ENCODE assay signal across 8 mouse cellular contexts in the genomic region with DNA sequence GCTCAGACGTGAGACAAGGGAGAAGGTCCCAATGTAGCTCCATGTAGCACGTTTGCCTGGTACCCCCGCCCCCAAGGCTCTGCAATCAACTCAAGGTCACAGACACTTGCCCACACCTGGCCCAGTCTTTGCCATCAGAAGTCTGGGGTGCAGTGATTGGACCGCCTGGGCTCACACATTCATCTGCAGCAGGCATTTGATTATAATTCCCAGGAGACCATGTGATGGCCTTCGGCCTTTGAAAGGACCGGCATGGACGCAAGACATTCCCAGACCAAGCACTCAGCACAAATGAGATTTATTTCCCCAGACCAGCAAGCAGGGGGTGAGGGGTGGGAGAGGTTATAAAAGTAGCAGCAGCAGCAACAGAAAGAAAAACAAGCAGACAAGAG. TPM values are rescaled to one million over a fixed set of nuclear protein-coding genes. Genes with fewer than 3 reads are reported as not detected.
DNase-seq lines count a peak whose midpoint lies in the region; ATAC-seq and TF ChIP-seq lines count a peak whose summit lies in the region.

No protein-coding gene starts in this region.

- 30% methylated on average over 7 of the region's 7 CpGs for WGBS in forebrain, embryonic 11.5 days
- 43% methylated on average over 7 of the region's 7 CpGs for WGBS in forebrain, embryonic 16.5 days
- WGBS in heart, embryonic 16.5 days = 29% methylated on average over 7 of the region's 7 CpGs
- WGBS in limb, embryonic 14.5 days = 7% methylated on average over 7 of the region's 7 CpGs
- 11% methylated on average over 7 of the region's 7 CpGs for WGBS in stomach, embryonic 14.5 days

- intact Hi-C loops in left cerebral cortex, adult 2 months (cut with DNase I) = loop anchor here (10.0 kb wide), 1 partner anchor 245 kb away; the partner anchor contains the start of gene Jagn1

- H3K9me3 ChIP-seq in forebrain, embryonic 11.5 days (ENCODE audit: control insufficient read depth, low read length) = no peaks in the 10 kb centered on the region
- H3K9me3 ChIP-seq in forebrain, embryonic 16.5 days (ENCODE audit: control insufficient read depth, low read length) = no peaks in the 10 kb centered on the region
- no peaks in the 10 kb centered on the region for H3K9me3 ChIP-seq in heart, embryonic 16.5 days (replicated peaks; ENCODE audit: control insufficient read depth, low read length)
- H3K9me3 ChIP-seq in limb, embryonic 14.5 days (ENCODE audit: control insufficient read depth, low read length) = no peaks in the 10 kb centered on the region
- no peaks in the 10 kb centered on the region for H3K9me3 ChIP-seq in stomach, embryonic 14.5 days (ENCODE audit: control insufficient read depth, low read depth, low read length)

- ATAC-seq in forebrain, embryonic 11.5 days (replicated peaks; ENCODE audit: low FRiP score) = no peak
- ATAC-seq in forebrain, embryonic 16.5 days = no peak
- ATAC-seq in heart, embryonic 16.5 days (replicated peaks; ENCODE audit: extremely low read depth, insufficient read depth, low FRiP score) = peak; percentile 3; the same call in 1 of the 2 replicates
- ATAC-seq in limb, embryonic 14.5 days (ENCODE audit: low FRiP score, low read depth) = no peak
- peak; percentile 21 for ATAC-seq in stomach, embryonic 14.5 days (ENCODE audit: insufficient number of reproducible peaks, insufficient read depth, low FRiP score, low read depth)

- no peaks in the 10 kb centered on the region for H3K36me3 ChIP-seq in forebrain, embryonic 11.5 days (ENCODE audit: control insufficient read depth, insufficient read depth, low read length)
- no peaks in the 10 kb centered on the region for H3K36me3 ChIP-seq in forebrain, embryonic 16.5 days (ENCODE audit: control insufficient read depth, insufficient read depth)
- H3K36me3 ChIP-seq in heart, embryonic 16.5 days (ENCODE audit: control insufficient read depth, insufficient read depth) = no peaks in the 10 kb centered on the region
- no peaks in the 10 kb centered on the region for H3K36me3 ChIP-seq in limb, embryonic 14.5 days (ENCODE audit: control insufficient read depth, insufficient read depth, low read length)
- H3K36me3 ChIP-seq in stomach, embryonic 14.5 days (ENCODE audit: control insufficient read depth, insufficient read depth, low read length) = no peaks in the 10 kb centered on the region; the same call in 1 of the 2 replicates

- no peaks in the 10 kb centered on the region for H3K27me3 ChIP-seq in forebrain, embryonic 11.5 days (ENCODE audit: control insufficient read depth, insufficient read depth, low read length)
- H3K27me3 ChIP-seq in forebrain, embryonic 16.5 days (replicated peaks; ENCODE audit: control insufficient read depth, insufficient read depth, low read length) = no peaks in the 10 kb centered on the region
- H3K27me3 ChIP-seq in heart, embryonic 16.5 days (ENCODE audit: control insufficient read depth, insufficient read depth, low read length) = no peaks in the 10 kb centered on the region
- H3K27me3 ChIP-seq in limb, embryonic 14.5 days (ENCODE audit: control insufficient read depth, insufficient read depth, low read length) = no peaks in the 10 kb centered on the region
- no peaks in the 10 kb centered on the region for H3K27me3 ChIP-seq in stomach, embryonic 14.5 days (ENCODE audit: control insufficient read depth, insufficient read depth, low read length)

- 0 out of 2 replicates have a peak overlapping the region, but pooled peaks have one; percentile 25 for H3K27ac ChIP-seq in forebrain, embryonic 11.5 days (ENCODE audit: low read depth, low read length)
- H3K27ac ChIP-seq in forebrain, embryonic 16.5 days (ENCODE audit: low read length) = no peak overlapping the region
- peak overlapping the region; percentile 77 for H3K27ac ChIP-seq in heart, embryonic 16.5 days (ENCODE audit: low read length)
- H3K27ac ChIP-seq in limb, embryonic 14.5 days (replicated peaks; ENCODE audit: low read depth, low read length) = 0 out of 2 replicates have a peak overlapping the region, but pooled peaks have one; percentile 4
- H3K27ac ChIP-seq in stomach, embryonic 14.5 days (ENCODE audit: low read length) = peak overlapping the region; percentile 86
- H3K27ac ChIP-seq in left cerebral cortex, adult 2 months = no peak overlapping the region

- no peaks in the 10 kb centered on the region for H3K4me1 ChIP-seq in forebrain, embryonic 11.5 days (replicated peaks; ENCODE audit: control insufficient read depth, insufficient read depth, low read length)
- no peaks in the 10 kb centered on the region for H3K4me1 ChIP-seq in forebrain, embryonic 16.5 days (replicated peaks; ENCODE audit: control insufficient read depth, insufficient read depth, low read length)
- H3K4me1 ChIP-seq in heart, embryonic 16.5 days (ENCODE audit: control insufficient read depth, insufficient read depth, low read length) = peaks cover 17% of the 10 kb centered on the region
- peaks cover 13% of the 10 kb centered on the region for H3K4me1 ChIP-seq in limb, embryonic 14.5 days (ENCODE audit: control insufficient read depth, insufficient read depth, low read length)
- H3K4me1 ChIP-seq in stomach, embryonic 14.5 days (ENCODE audit: control insufficient read depth, insufficient read depth, low read length) = peaks cover 12% of the 10 kb centered on the region; the same call in 1 of the 2 replicates

- no peak overlapping the region for H3K4me3 ChIP-seq in forebrain, embryonic 11.5 days (ENCODE audit: low read depth, low read length)
- H3K4me3 ChIP-seq in forebrain, embryonic 16.5 days (replicated peaks; ENCODE audit: low read length) = no peak overlapping the region
- H3K4me3 ChIP-seq in heart, embryonic 16.5 days (ENCODE audit: low read length) = no peak overlapping the region
- no peak overlapping the region for H3K4me3 ChIP-seq in limb, embryonic 14.5 days (replicated peaks; ENCODE audit: low read length)
- H3K4me3 ChIP-seq in stomach, embryonic 14.5 days (ENCODE audit: low read depth, low read length) = no peak overlapping the region
- H3K4me3 ChIP-seq in left cerebral cortex, adult 2 months = no peak overlapping the region

- TF ChIP-seq CTCF in left cerebral cortex, adult 2 months (IDR thresholded peaks at IDR 0.05) = no peak

- TF ChIP-seq POLR2A in limb, embryonic 14.5 days (IDR thresholded peaks at IDR 0.05; ENCODE audit: borderline replicate concordance, extremely low read depth, insufficient read depth, insufficient read length) = no peak

- no peak overlapping the region for H3K4me2 ChIP-seq in forebrain, embryonic 11.5 days (ENCODE audit: low read depth, low read length, severe bottlenecking)
- H3K4me2 ChIP-seq in forebrain, embryonic 16.5 days (ENCODE audit: low read length) = no peak overlapping the region
- no peak overlapping the region for H3K4me2 ChIP-seq in heart, embryonic 16.5 days (ENCODE audit: low read depth, low read length)
- H3K4me2 ChIP-seq in limb, embryonic 14.5 days (replicated peaks; ENCODE audit: low read depth, low read length, severe bottlenecking) = peak overlapping the region; percentile 32; the same call in 1 of the 2 replicates
- H3K4me2 ChIP-seq in stomach, embryonic 14.5 days (replicated peaks; ENCODE audit: low read depth, low read length) = peak overlapping the region; percentile 33

- H3K9ac ChIP-seq in forebrain, embryonic 11.5 days (ENCODE audit: low read length) = no peak overlapping the region
- H3K9ac ChIP-seq in forebrain, embryonic 16.5 days (replicated peaks; ENCODE audit: low read depth, low read length) = no peak overlapping the region
- no peak overlapping the region for H3K9ac ChIP-seq in heart, embryonic 16.5 days (ENCODE audit: low read length)
- no peak overlapping the region for H3K9ac ChIP-seq in limb, embryonic 14.5 days (ENCODE audit: low read depth, low read length, severe bottlenecking)
- H3K9ac ChIP-seq in stomach, embryonic 14.5 days (replicated peaks; ENCODE audit: low read depth, low read length) = no peak overlapping the region

- no peak for DNase-seq in forebrain, embryonic 11.5 days (ENCODE audit: low spot score)
- DNase-seq in NIH3T3 (ENCODE audit: low read depth) = peak; percentile 85
- no peak for DNase-seq in limb, embryonic 14.5 days (ENCODE audit: low spot score)
- DNase-seq in layer of hippocampus, adult 8-10 months (ENCODE audit: low spot score in 2 of 2) = no peak
- DNase-seq in left cerebral cortex, adult 2 months (ENCODE audit: extremely low spot score in 1 of 2, low spot score in 2 of 2) = no peak

RNA-seq across cellular contexts. Expression of gene Tatdn2, which starts 6.8 kb away (rescaled TPM):
- polyA plus RNA-seq in forebrain, embryonic 11.5 days (2014; fragmentation: Nextera tagmentation; extraction: Ambion mirVana) = 0.88 and 1.5 TPM in 2 replicates
- polyA plus RNA-seq in forebrain, embryonic 16.5 days (2015; fragmentation: Nextera tagmentation; extraction: Ambion mirVana) = 1.1 and 1.6 TPM in 2 replicates
- 0.49 and 0.74 TPM in 2 replicates for polyA plus RNA-seq in heart, embryonic 16.5 days (2015; fragmentation: Nextera tagmentation; extraction: Ambion mirVana)
- polyA plus RNA-seq in limb, embryonic 14.5 days (2012; rRNA removed) = 21.9 and 22.0 TPM in 2 replicates
- polyA plus RNA-seq in limb, embryonic 14.5 days (2014; fragmentation: Nextera tagmentation; extraction: Ambion mirVana) = 1.9 TPM in 2 replicates
- polyA plus RNA-seq in stomach, embryonic 14.5 days (2014; fragmentation: Nextera tagmentation; extraction: Ambion mirVana) = 1.1 and 1.4 TPM in 2 replicates
- total RNA-seq in layer of hippocampus, adult 8-10 months (2022) = 10 to 100 TPM; 63.5 to 73.0 (median 68.1) TPM
- 10 to 100 TPM; 71.4 to 72.8 TPM for total RNA-seq in left cerebral cortex, adult 2 months (2021)

RNA-seq across cellular contexts. Expression of gene Ghrl, which starts 29.7 kb away (rescaled TPM):
- polyA plus RNA-seq in forebrain, embryonic 11.5 days (2014; fragmentation: Nextera tagmentation; extraction: Ambion mirVana) = 0.32 and 1.2 TPM in 2 replicates
- 0.49 TPM in 1 of 2 replicates, not detected in the other for polyA plus RNA-seq in forebrain, embryonic 16.5 days (2015; fragmentation: Nextera tagmentation; extraction: Ambion mirVana)
- 0.17 and 0.30 TPM in 2 replicates for polyA plus RNA-seq in heart, embryonic 16.5 days (2015; fragmentation: Nextera tagmentation; extraction: Ambion mirVana)
- 0.11 and 0.13 TPM in 2 replicates for polyA plus RNA-seq in limb, embryonic 14.5 days (2012; rRNA removed)
- not detected in 2 replicates for polyA plus RNA-seq in limb, embryonic 14.5 days (2014; fragmentation: Nextera tagmentation; extraction: Ambion mirVana)
- polyA plus RNA-seq in stomach, embryonic 14.5 days (2014; fragmentation: Nextera tagmentation; extraction: Ambion mirVana) = 8.1 and 10.2 TPM in 2 replicates
- total RNA-seq in layer of hippocampus, adult 8-10 months (2022) = not detected
- total RNA-seq in left cerebral cortex, adult 2 months (2021) = under 1 TPM in 1 of 2 experiments, not detected in 1; 0.98 TPM

RNA-seq across cellular contexts. Expression of gene Sec13, which starts 50.5 kb away (rescaled TPM):
- polyA plus RNA-seq in forebrain, embryonic 11.5 days (2014; fragmentation: Nextera tagmentation; extraction: Ambion mirVana) = 248 and 282 TPM in 2 replicates
- 231 and 237 TPM in 2 replicates for polyA plus RNA-seq in forebrain, embryonic 16.5 days (2015; fragmentation: Nextera tagmentation; extraction: Ambion mirVana)
- polyA plus RNA-seq in heart, embryonic 16.5 days (2015; fragmentation: Nextera tagmentation; extraction: Ambion mirVana) = 187 TPM in 2 replicates
- 314 and 328 TPM in 2 replicates for polyA plus RNA-seq in limb, embryonic 14.5 days (2012; rRNA removed)
- polyA plus RNA-seq in limb, embryonic 14.5 days (2014; fragmentation: Nextera tagmentation; extraction: Ambion mirVana) = 318 and 326 TPM in 2 replicates
- 260 and 268 TPM in 2 replicates for polyA plus RNA-seq in stomach, embryonic 14.5 days (2014; fragmentation: Nextera tagmentation; extraction: Ambion mirVana)
- total RNA-seq in layer of hippocampus, adult 8-10 months (2022) = 10 to 100 TPM; 67.9 to 80.9 (median 77.0) TPM
- 10 to 100 TPM; 67.5 to 67.8 TPM for total RNA-seq in left cerebral cortex, adult 2 months (2021)

RNA-seq across cellular contexts. Expression of gene Irak2, which starts 51.7 kb away (rescaled TPM):
- 1.6 and 2.1 TPM in 2 replicates for polyA plus RNA-seq in forebrain, embryonic 11.5 days (2014; fragmentation: Nextera tagmentation; extraction: Ambion mirVana)
- 1.4 and 1.5 TPM in 2 replicates for polyA plus RNA-seq in forebrain, embryonic 16.5 days (2015; fragmentation: Nextera tagmentation; extraction: Ambion mirVana)
- polyA plus RNA-seq in heart, embryonic 16.5 days (2015; fragmentation: Nextera tagmentation; extraction: Ambion mirVana) = 5.0 and 5.5 TPM in 2 replicates
- polyA plus RNA-seq in limb, embryonic 14.5 days (2012; rRNA removed) = 9.0 and 9.1 TPM in 2 replicates
- 2.3 and 3.3 TPM in 2 replicates for polyA plus RNA-seq in limb, embryonic 14.5 days (2014; fragmentation: Nextera tagmentation; extraction: Ambion mirVana)
- polyA plus RNA-seq in stomach, embryonic 14.5 days (2014; fragmentation: Nextera tagmentation; extraction: Ambion mirVana) = 6.3 and 7.4 TPM in 2 replicates
- 10 to 100 TPM; 19.3 to 25.0 (median 21.7) TPM for total RNA-seq in layer of hippocampus, adult 8-10 months (2022)
- 10 to 100 TPM; 21.6 to 25.6 TPM for total RNA-seq in left cerebral cortex, adult 2 months (2021)

Comparison
In these comparisons a context has a peak if more than half of its experiments do, and no peak if none do; other contexts are left out.
1. H3K27ac ChIP-seq: peak in forebrain, embryonic 11.5 days (single experiment), heart, embryonic 16.5 days (single experiment), limb, embryonic 14.5 days (single experiment) and stomach, embryonic 14.5 days (single experiment); none in forebrain, embryonic 16.5 days (single experiment) and left cerebral cortex, adult 2 months (single experiment).
2. ATAC-seq: peak in heart, embryonic 16.5 days (single experiment) and stomach, embryonic 14.5 days (single experiment); none in forebrain, embryonic 11.5 days (single experiment), forebrain, embryonic 16.5 days (single experiment) and limb, embryonic 14.5 days (single experiment).
3. H3K4me2 ChIP-seq: peak in limb, embryonic 14.5 days (single experiment) and stomach, embryonic 14.5 days (single experiment); none in forebrain, embryonic 11.5 days (single experiment), forebrain, embryonic 16.5 days (single experiment) and heart, embryonic 16.5 days (single experiment).